Mouse (Mus musculus): ENCODE measurements at regions not wholly inside any gene's neighbourhood (a gene's known extent, or its start where the extent isn't known, plus 50 kb on each side); places are given as distances from the start of the nearest gene placed in this dataset.

DNA sequence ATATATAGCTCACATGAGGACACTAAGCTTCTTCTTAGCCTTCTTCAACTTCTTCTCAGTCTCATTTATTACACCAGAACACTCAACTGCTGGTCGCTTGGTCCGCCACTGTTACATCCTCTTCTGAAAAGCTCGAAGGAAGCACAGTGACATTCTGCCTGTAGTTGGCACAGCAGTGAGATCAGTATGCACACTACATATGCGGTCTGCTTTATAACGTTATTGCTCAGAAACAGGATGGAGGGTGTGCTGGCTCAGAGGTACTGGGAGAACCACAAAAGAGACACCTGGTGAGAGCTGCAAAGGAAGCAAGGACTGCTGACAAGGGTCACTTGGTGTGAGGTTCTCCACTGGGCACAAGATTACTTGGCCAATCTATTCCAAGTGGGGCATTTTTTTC, 179.5 kb downstream of the Ets1 start:
- no peak for DNase-seq (ENCODE audit: low spot score in 2 of 2)

DNA sequence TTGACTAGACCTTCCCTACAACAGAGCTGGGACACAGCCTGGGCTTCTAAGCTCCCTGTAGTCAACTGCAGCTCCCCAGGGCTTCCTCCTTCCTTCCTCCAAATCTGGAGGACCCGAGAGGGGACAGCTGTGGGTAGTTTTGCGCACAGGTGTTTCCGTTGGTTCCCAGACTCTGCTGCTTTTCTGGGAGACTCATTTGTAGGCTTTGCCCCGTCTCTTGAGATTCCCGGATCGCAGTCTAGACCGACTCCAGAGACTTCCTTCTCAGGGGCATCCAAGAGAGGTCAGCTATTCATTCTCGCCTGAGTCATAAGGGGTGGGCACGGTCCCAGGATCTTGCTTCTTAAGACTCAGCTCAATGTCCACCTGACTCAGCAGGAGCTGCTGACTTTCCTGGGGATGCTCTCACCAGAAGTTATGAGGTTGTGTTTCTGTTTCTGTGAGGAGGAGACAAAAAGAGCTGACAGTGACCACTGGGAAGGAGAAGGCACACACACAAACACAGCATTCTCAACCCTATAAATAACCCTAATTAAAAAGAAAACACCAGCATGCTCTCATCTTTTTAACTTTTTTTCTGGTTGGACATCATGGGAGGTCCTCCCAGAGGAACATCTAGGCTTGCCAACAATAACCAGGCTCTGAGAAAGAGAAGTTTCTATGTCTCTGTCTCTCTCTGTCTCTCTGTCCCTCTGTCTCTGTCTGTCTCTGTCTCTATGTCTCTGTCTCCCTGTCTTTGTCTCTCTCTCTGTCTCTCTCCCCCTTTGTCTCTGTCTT, 180.8 kb downstream of the Ets1 start:
- no peak for DNase-seq (ENCODE audit: low spot score in 2 of 2)

DNA sequence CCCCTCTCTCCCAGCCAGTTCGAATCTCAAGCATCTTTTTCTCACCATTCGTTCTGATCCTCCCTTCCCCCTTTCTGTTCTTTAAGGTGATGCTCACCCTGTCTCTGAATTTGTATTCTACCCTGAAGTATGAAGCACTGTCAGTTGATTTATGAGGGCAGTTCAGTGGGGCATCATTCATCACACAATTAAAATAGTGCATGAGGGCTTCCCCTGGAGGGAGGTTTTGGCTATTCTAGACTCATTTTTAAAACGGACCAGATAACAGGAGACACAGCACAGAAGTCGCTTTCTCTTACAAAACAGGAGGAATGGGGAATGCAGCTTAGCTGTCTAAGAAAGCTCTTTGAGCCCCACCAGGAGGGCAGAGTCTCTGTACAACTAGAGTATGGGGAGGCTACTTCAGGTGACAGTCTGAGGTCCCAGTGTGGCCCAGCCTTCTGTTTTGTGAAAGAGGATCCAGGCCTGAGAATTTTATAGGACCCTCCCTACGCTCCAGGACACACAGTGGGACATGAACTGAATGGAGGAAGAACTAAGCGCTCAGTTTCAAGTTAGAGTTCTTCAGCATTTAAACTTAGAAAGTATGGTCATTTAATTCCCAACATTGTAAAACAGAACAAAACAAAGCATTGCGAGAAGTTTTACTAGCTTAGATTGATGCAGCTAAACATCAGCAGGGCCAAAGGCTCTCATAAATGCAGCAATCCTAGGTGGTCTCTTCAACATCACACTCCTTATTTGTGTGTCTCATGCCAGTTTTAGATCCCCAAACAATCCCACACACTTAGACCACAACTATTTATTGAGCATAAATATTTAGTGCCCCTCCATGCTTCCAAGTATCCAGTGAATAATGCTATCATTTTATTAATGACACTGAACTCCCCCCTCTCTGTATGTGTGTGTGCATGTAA, 181.7 kb downstream of the Ets1 start:
- no peak for DNase-seq (ENCODE audit: low spot score in 2 of 2)

DNA sequence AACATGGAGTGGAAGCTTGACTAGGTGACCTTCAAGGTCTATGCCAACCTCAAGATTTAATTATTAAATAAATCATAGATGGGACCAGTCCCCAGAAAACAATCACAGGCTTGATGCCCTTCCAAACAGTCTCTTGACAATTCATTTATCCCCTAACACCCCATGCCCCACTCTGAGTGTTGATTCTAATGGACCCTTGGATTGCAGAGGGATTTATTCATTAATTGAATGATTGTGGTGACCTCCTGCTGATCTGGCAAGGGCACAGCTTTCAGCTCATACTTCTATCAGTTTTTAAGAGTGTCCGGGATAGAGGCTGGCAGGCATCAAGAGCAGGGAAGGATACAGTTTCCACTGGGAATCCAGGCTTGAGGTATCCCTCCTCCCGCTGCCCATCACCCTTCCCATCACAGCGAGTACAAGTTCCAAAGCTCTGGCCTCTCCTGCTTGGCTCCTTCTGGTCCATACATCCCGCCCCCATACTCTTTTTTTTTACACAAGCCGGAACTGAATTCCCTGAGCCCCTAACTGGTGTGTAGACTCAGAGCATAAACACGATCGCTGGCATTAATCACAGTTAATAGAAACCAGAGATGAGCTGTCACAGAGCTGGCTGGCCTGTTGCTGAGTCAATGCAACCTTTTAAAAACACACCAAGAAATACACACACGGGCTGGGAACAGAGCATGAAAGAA, 187.6 kb downstream of the Ets1 start:
- DNase-seq (ENCODE audit: low spot score in 2 of 2) = no peak

DNA sequence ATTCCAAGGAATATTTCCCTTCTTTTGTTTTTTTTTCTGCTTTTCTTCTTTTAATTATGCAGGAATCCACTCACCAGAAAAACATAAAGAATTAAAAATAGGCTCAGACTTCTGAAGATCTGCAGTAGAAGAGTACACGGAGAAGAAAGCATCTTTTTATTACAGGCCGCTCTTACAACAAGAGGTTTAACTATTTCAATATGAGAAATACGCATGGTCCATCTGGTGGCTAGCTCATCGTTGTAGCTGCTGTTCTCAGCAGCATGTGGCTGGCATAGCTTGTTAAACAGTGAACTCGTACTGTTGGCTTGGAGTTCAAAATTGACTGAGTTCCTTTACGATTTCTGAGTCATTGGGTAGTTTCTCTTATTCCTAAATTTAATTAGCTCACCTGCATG, 188.1 kb downstream of the Ets1 start:
- DNase-seq (ENCODE audit: low spot score in 2 of 2) = no peak

DNA sequence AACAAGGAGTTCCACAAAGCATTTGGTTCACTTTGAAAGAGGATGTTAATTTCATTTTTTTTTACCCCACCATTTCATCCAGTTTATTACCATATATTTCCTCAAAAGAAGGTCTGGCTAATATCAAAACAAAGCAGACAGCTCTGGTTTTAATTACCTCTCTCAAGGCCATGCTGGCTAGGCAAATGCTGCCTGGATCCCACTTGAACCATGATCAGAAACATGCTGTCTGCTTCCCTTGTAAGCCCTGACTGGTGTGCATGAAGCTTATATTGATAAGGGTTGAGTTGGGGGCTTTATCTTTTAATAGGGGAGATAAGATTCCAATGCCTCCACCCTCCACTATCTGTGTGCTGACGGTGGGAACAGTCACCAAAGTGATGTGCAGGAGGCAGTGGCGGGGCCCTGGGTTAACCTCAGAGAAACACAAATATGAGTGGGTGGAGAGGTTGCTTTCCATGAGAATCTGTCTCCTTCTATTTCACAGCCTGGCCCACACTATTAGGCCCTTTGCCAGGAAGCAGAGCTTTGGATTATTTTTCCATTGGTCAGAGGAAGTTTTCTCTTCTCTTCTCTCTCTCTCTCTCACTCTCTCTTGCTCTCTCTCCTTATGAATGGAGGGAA, 194.4 kb downstream of the Ets1 start:
- no peak for DNase-seq (ENCODE audit: low spot score in 2 of 2)

DNA sequence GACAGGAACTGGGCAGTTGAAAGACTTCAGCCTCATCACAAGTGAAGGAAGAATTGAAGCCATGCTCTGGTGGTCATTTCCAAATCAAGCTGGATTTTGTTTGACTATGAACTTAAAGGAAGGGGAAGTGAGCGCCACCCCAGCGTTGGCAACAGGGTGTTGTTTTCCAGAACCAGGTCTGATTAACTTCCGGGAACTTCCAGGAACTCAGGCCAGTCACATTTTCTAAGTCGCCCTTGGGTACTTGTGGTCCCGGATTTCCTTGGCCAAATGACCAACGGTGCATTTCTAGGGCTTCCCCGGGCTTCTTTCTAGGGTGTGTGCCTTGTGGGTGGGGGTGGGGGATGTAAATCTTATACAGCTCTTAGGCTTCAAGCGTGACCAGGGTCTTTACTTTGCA, 197.4 kb downstream of the Ets1 start:
- no peak for DNase-seq (ENCODE audit: low spot score in 2 of 2)

DNA sequence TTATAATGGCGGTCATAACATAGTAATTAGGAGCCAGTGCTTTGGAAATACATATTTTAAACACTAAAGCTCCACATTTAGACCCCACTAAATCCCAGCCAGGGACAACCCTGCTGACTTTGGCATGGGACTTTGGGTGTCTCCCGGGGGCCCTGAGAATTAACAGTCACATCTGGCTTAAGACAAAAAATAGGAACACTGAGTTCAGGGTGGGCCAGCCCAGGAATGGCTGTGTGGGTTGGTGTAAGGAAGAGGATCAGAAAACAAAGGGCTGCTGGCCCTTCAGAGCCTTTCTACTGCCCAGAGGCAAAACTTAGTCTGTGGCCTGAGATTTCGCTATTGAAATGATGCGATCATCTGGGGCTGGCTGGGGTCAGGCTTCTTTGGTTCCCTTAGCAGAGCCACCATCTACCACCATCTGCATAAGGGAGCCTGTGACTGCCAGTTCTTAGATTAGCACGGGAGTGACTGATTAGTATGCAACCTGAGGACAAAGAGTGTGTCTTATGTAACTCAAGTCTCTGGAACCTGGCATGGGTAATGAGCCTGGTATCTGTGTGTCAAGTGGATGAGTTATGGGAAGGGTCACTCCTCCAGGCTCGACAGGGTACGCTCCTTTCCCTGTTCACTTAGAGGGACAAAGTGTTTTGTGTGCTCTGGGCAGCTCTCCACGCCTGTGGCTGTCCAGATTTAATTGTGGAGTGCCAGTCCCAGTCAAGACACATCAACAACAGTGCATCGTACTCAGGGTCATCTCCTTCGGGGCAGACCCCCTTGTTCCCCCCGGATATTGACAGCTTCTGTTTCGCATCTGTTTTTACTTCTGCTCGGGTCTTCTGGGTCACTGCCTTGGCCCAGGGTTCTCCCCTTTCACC, 199.0 kb downstream of the Ets1 start:
- DNase-seq (ENCODE audit: low spot score in 2 of 2) = no peak

DNA sequence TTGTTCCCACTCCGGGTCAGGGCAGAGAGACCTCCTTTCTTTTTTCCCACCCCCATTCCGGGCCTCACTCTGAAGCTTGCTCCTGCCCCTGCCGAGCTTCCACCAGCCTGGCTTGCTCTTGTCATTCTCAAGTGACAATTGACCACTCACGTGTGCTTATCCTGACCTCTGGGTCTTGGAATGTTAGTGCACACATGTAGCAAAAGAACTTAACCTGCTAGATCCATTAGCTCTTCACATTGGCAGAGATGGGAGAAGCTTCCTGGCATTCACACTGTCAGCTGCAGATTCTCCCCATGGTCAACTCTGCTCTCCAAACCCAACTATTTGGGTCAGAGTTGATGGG, 199.6 kb downstream of the Ets1 start:
- DNase-seq (ENCODE audit: low spot score in 2 of 2) = no peak

DNA sequence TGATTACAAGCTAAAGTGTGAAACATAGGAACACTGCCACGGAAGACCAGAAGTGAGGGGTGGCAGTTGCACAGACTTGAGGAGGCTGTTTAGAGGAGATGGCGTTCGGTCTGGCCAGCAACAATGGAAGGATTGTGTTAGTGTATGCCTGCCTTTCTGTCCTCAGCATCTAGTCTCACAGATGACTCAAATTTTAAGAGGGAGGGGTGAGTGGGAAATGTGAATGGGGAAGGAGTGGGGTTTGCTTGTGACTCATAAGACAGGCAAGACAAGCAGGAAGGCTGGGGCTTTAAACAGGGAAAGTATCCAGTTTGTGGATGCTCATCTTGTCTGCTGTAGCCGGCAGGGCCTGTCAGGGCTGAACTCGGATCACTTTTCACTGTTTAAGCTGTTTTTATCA, 200.3 kb downstream of the Ets1 start:
- DNase-seq (ENCODE audit: low spot score in 2 of 2) = no peak

DNA sequence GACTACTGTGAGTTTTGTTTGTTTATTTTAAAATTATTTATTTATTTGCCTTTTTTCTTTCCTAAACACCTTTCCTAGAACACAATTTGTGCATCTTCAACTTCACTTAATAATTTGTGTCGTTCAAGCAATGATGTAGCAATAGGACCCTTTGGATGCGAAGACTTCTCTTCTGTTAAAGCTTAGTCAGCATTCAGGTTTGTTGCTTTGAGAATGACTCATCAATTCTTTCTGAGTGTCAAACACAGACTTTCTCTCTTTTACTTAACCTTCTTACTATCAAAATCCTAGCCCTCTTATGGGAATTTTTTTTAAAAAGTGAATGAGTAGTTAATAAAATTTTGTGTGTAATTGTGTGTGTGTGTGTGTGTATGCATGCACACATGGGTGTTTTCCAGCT, 211.3 kb downstream of the Ets1 start:
- no peak for DNase-seq (ENCODE audit: low spot score in 2 of 2)

DNA sequence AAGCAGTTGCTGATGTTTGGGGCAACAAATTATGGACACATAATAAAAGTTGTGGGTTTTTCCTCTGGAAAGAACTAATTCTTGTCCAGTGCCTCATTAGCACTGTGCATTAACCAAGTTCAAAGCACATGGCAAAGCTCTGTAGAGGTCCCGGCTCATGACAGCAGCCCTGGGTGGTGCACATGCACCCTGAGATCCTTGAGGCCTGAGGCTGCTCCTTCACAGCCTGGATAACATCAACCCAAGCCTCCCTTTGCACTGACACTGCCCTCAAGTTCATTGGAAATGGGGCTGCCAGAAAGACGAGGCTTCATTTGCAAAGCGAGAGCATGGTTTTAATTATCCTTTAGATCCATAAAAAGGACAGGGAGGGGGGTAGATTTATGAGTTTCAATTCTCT, 216.3 kb downstream of the Ets1 start:
- no peak for DNase-seq (ENCODE audit: low spot score in 2 of 2)

DNA sequence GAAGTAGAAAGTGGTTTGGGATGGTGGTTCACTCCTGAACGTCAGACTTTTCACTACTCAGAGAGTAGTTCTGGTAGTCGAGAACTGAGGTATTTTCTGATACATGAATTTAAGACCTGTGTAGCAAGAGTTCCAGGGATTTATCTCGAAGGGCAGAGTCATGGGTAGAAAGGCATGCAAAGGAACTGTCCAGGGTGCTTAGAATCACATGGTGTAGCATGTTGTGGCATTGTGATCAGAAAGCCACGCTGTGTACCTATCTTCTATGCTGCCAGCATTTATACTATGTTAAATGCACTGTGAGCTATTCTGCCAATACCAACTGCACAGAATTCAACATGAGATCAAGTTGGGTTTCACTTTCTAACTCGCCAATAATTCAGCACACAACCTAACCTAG, 227.3 kb downstream of the Ets1 start:
- DNase-seq (ENCODE audit: low spot score in 2 of 2) = no peak

DNA sequence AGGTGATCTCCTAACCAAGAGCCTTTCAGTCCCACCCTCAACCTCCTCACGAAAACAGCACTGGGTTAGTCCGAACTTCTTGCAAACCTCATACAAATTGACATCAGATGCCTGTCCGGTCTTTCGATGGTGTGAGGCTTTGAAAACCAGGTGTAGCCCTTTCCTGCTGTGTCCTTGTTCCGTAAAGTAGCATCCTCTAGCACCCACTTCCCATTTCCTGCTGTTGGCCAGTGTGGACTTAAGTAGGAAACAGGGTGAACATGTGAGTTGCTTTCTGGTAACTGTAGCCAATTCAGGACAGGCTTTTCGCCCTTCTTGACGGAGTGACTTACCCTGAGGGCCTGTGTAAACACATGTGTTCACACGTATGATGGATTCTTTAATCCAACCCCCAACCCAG, 232.9 kb downstream of the Ets1 start:
- no peak for DNase-seq (ENCODE audit: low spot score in 2 of 2)

DNA sequence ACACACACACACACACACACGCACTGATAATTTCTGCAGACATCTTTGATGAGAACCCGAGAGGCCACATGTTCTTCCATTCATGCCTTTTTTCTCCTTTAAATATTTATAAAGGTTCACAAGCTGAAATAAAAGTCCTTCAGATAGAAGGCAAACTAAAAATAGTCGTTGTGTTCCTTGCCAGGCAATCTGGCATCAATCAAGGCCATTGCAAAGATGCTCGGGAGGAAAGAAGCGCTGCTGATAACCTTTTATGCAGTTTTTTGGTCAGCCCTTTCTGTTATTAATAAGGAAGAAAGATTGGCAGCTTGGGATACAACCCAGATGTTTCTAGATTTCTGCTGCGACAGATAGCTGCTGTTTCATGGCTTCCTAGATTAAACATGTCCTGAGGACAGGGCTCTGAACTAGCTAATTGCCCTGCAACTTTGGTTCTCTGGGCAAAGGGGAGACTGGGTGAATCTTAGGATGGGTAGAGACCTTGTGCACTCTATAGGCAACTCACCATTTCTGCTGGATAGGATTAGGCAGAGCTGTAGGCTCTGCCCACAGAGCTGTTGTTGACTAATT, 238.4 kb downstream of the Ets1 start:
- no peak for DNase-seq (ENCODE audit: low spot score in 2 of 2)

DNA sequence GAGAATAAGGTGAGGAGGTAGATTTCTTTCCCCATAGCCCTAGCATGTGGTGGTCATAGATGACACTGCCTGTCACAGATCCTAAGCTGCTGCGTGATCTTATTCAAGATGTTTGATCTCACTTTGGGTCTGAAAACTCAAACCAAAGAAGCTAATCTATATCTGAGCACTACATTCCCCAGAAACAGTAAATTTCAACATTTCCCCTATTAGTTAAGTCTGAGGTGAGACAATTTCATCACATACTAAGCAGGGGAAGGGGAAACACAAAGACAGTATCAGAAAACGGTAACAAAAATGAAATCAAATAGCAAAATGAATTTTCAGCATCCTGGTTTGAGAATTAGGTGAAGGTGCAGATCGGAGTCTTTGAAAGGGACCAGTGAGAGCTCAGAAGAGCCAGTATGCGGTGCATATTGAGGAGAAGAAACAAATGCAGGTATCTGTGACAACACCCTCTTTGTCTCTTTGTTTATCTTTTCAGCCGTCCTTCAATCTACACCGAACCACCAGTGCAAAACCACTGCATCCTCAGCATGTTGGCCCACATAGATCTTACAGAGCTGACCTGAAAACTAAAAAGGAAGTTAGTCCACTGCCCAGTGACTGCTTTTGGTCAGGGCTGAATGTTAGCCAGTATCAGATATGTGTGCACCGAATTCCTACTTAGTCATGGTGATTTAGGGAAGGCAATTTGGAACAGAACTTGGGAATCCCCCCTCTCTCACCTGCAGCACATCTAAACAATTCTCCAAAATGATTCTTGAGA, 247.0 kb downstream of the Ets1 start:
- DNase-seq (ENCODE audit: low spot score in 2 of 2) = no peak

DNA sequence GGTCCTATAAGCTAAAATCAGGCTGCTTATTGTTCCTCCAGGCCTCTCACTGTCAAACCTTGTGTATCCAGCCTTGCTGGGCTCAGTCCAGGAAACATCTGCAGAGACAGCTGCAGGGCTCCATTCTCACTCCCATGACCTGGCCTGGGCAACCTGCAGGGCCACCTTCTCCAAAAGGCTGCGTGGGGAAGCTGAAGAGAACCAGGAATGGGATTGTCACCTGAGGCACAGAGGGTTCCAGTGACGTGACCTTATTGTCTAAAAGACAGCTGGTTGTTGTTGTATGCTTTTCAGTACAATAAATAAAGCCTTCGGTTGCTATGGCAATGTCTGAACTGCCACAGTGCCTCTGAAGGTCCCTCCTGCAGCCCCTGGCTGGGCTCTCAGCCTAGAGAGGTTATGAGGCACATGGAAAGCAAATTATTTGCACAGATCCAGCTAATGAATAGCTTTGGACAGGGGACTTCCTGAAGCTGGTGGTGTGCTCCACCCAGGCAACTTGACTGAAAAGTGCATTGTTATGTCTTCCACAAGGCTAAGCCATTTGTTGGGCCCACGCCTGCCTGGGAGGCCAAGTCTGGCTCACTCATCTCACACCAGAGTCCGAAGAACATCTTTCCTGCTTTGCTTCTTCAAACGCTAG, 250.1 kb downstream of the Ets1 start:
- DNase-seq (ENCODE audit: low spot score in 2 of 2) = no peak

DNA sequence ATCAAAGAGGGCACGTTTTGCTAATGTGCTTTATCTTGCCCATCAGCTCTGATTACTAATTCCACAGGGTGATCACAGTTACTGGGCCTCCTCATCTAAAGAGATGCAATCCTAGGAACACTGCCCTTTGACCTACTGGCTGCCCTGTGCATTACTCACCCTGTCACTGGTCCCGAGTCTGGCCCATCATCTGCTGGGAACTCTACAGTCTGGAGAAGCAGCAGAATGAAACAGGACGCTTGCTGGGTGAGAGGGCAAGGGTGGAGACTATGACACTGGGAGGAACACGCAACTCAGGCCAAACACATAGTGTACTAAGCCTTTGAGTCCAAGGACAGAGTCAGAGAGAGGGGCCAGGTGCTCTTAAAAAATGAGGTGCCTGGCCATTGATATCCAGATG, 263.8 kb downstream of the Ets1 start:
- DNase-seq (ENCODE audit: low spot score in 2 of 2) = no peak

DNA sequence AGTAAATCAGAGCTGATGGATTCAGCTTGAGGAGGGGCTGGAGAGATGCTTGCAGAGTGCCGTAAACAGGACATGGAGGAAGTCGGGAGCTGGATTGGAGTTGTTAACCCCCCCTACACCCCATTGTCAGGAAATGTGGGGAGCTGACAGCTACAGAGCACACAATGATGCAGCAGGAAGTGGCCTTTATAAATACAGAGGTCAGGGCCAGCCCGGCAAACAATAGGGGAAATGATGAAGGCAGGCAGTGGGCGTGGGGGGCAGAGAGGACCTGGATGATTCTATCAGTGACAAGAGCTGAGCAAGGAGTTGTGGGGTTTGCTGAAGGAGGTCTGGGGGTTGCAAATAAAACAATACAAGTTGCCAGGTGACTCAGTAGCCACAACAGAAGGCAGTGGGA, 265.3 kb downstream of the Ets1 start:
- DNase-seq (ENCODE audit: low spot score in 2 of 2) = no peak

All from spleen, postnatal 14 days (tissue).